Comparison of ENCODE assay signal across 8 mouse cellular contexts in the genomic region with DNA sequence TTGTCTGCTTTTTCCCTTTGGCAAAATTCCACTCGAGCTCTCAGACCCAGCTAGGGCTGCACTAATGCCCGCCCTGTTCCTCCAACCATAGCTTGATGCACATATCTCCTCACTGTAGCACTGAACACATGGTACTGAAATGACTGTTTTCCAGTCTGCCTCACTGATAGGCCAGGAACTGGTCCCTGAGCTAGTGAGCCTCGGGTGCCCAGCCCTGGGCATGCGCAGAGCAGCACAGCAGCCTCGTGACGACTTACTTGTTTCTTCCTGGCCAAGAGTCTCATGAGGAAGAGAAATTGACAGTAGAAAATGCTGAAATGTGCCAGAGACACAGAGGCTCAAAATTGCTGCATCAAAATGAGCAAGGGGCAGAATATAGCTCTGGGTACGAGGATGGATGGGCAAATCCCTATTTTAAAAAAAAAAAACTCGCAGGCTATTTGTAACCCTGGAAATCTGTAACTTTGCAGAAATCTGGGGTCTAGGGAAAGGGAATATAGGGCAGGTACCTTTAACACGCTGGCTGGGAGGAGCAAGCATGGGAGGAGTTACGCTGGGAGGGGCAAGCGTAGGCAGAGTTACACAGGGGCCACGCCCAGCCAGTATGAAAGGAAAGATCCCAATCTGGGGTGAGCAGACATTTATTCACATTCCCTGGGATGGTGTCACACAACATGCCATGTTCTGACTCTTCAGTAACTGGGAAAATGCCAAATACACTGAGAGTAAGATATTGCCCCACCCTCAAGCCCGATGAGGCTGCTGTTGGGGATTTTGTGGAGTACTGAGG. TPM values are rescaled to one million over a fixed set of nuclear protein-coding genes. Genes with fewer than 3 reads are reported as not detected.
DNase-seq lines count a peak whose midpoint lies in the region; ATAC-seq and TF ChIP-seq lines count a peak whose summit lies in the region.

No protein-coding gene starts in this region.

- H3K4me3 ChIP-seq in embryonic facial prominence, embryonic 15.5 days (replicated peaks), result peak overlapping the region; percentile 12; the same call in 1 of the 2 replicates
- no peak overlapping the region for H3K4me3 ChIP-seq in heart, postnatal 0 days (ENCODE audit: low read depth, low read length)

- no peak overlapping the region for H3K9ac ChIP-seq in embryonic facial prominence, embryonic 15.5 days
- no peak overlapping the region for H3K9ac ChIP-seq in heart, postnatal 0 days (replicated peaks; ENCODE audit: low read depth, low read length)

- no peaks in the 10 kb centered on the region for H3K9me3 ChIP-seq in embryonic facial prominence, embryonic 15.5 days (replicated peaks)
- no peaks in the 10 kb centered on the region for H3K9me3 ChIP-seq in heart, postnatal 0 days (replicated peaks; ENCODE audit: control insufficient read depth, low read length)

- H3K4me1 ChIP-seq in embryonic facial prominence, embryonic 15.5 days, result peaks cover 41% of the 10 kb centered on the region
- H3K4me1 ChIP-seq in heart, postnatal 0 days (ENCODE audit: control insufficient read depth, insufficient read depth), result peaks cover 59% of the 10 kb centered on the region

- peak overlapping the region; percentile 40 for H3K4me2 ChIP-seq in embryonic facial prominence, embryonic 15.5 days (replicated peaks)
- H3K4me2 ChIP-seq in heart, postnatal 0 days (ENCODE audit: low read depth, low read length), result no peak overlapping the region

- peak; percentile 49 for DNase-seq in embryo, embryonic 10 days (ENCODE audit: low spot score)
- no peak for DNase-seq in embryo, embryonic 9.5 days (ENCODE audit: extremely low spot score)
- DNase-seq in adipocyte (ENCODE audit: low spot score), result peak; percentile 90
- DNase-seq in heart, postnatal 0 days (ENCODE audit: low spot score), result peak; percentile 77
- peak; percentile 56 to 64 for DNase-seq in layer of hippocampus, postnatal 14 days (ENCODE audit: low spot score in 2 of 2)
- DNase-seq in lung, postnatal 14 days, result peak; percentile 68
- peak; percentile 66 to 72 for DNase-seq in spleen, postnatal 36 days (ENCODE audit: low spot score in 2 of 2)

- no peaks in the 10 kb centered on the region for H3K27me3 ChIP-seq in embryonic facial prominence, embryonic 15.5 days
- H3K27me3 ChIP-seq in heart, postnatal 0 days (ENCODE audit: control insufficient read depth, insufficient read depth, low read length), result no peaks in the 10 kb centered on the region

- TF ChIP-seq EP300 in heart, postnatal 0 days (IDR thresholded peaks at IDR 0.05; ENCODE audit: low read depth), result peak; percentile 40; the same call in 1 of the 2 replicates

- no peak for TF ChIP-seq CTCF in heart, postnatal 0 days (IDR thresholded peaks at IDR 0.05; ENCODE audit: low read depth)

- WGBS in embryonic facial prominence, embryonic 15.5 days, result 26% methylated on average over 13 of the region's 13 CpGs
- 38% methylated on average over 13 of the region's 13 CpGs for WGBS in heart, postnatal 0 days

- H3K36me3 ChIP-seq in embryonic facial prominence, embryonic 15.5 days, result no peaks in the 10 kb centered on the region
- H3K36me3 ChIP-seq in heart, postnatal 0 days (replicated peaks; ENCODE audit: control insufficient read depth, insufficient read depth, low read length), result no peaks in the 10 kb centered on the region

- peak; percentile 67 for ATAC-seq in embryonic facial prominence, embryonic 15.5 days (ENCODE audit: insufficient number of reproducible peaks, low FRiP score, low TSS enrichment, low read depth)
- ATAC-seq in heart, postnatal 0 days (ENCODE audit: insufficient read depth, low read depth), result peak; percentile 78

- H3K27ac ChIP-seq in embryonic facial prominence, embryonic 15.5 days (replicated peaks), result peak overlapping the region; percentile 83
- H3K27ac ChIP-seq in heart, postnatal 0 days (ENCODE audit: low read depth), result peak overlapping the region; percentile 95

RNA-seq across cellular contexts. Expression of a gene that starts 41.7 kb away (rescaled TPM):
- polyA plus RNA-seq in embryonic facial prominence, embryonic 15.5 days (2015; fragmentation: Nextera tagmentation; extraction: Ambion mirVana), result 67.7 and 71.3 TPM in 2 replicates
- 169 and 235 TPM in 2 replicates for total RNA-seq in heart, postnatal 0 days (2014; rRNA removed; ENCODE audit: low replicate concordance)
- 82.6 and 106 TPM in 2 replicates for polyA plus RNA-seq in heart, postnatal 0 days (2015; fragmentation: Nextera tagmentation; extraction: Ambion mirVana)
- 10 to 100 TPM; 68.1 to 78.3 TPM for total RNA-seq in layer of hippocampus, postnatal 14 days (2021)
